Mouse (Mus musculus) brain, embryonic 18.5 days (tissue): Measurements from ENCODE around the gene Lamc1.
"Not testable (repeated sequence)": the region's sequence is repeated elsewhere in the genome, so short reads cannot be mapped to it uniquely, and the experiment has no call there.

Source experiments
- DNase-seq: peaks from one replicate; pipeline ENCODE4 v3.0.0-alpha.2; 2012; ENCODE audit warnings: low read depth, low spot score

The Lamc1 gene

GRCm38 (mm10) chr1:153299436-153299835 is 33.1 kb downstream of the Lamc1 start:
- not testable (repeated sequence) for DNase-seq

- DNase-seq = not testable (repeated sequence)
These were observed 34.7 kb downstream of the Lamc1 start for GRCm38 (mm10) chr1:153297774-153298363.

GRCm38 (mm10) chr1:153296035-153296434 is 36.6 kb downstream of the Lamc1 start:
- DNase-seq = no peak

GRCm38 (mm10) chr1:153292892-153293291 is 39.7 kb downstream of the Lamc1 start:
- DNase-seq = no peak

- DNase-seq = no peak
These were observed 40.4 kb downstream of the Lamc1 start for GRCm38 (mm10) chr1:153292202-153292601.

GRCm38 (mm10) chr1:153291416-153291815 is 41.2 kb downstream of the Lamc1 start:
- DNase-seq = no peak

- no peak for DNase-seq
These were observed 44.6 kb downstream of the Lamc1 start for GRCm38 (mm10) chr1:153288010-153288409.

GRCm38 (mm10) chr1:153287443-153287842 is 45.1 kb downstream of the Lamc1 start:
- DNase-seq = no peak

- no peak for DNase-seq
These were observed 46.4 kb downstream of the Lamc1 start for GRCm38 (mm10) chr1:153286216-153286615.

GRCm38 (mm10) chr1:153285188-153285587 is 47.4 kb downstream of the Lamc1 start:
- DNase-seq = no peak

- no peak for DNase-seq
These were observed 50.1 kb downstream of the Lamc1 start for GRCm38 (mm10) chr1:153282342-153282975.

GRCm38 (mm10) chr1:153281483-153281882 is 51.1 kb downstream of the Lamc1 start:
- DNase-seq = no peak

GRCm38 (mm10) chr1:153280411-153280810 is 52.2 kb downstream of the Lamc1 start:
- no peak for DNase-seq

GRCm38 (mm10) chr1:153278028-153278613 is 54.5 kb downstream of the Lamc1 start:
- no peak for DNase-seq

GRCm38 (mm10) chr1:153275466-153275865 is 57.1 kb downstream of the Lamc1 start:
- DNase-seq = no peak

GRCm38 (mm10) chr1:153274611-153275010 is 58.0 kb downstream of the Lamc1 start:
- no peak for DNase-seq

- DNase-seq = no peak
These were observed 58.9 kb downstream of the Lamc1 start for GRCm38 (mm10) chr1:153273657-153274056.

- DNase-seq = no peak
These were observed 61.8 kb downstream of the Lamc1 start for GRCm38 (mm10) chr1:153270827-153271226.

- DNase-seq = no peak
These were observed 62.9 kb downstream of the Lamc1 start for GRCm38 (mm10) chr1:153269681-153270080.

GRCm38 (mm10) chr1:153268806-153269309 is 63.7 kb downstream of the Lamc1 start:
- DNase-seq = no peak

- DNase-seq = no peak
These were observed 64.3 kb downstream of the Lamc1 start for GRCm38 (mm10) chr1:153268306-153268705.

GRCm38 (mm10) chr1:153267730-153268129 is 64.9 kb downstream of the Lamc1 start:
- no peak for DNase-seq

GRCm38 (mm10) chr1:153266891-153267290 is 65.7 kb downstream of the Lamc1 start:
- DNase-seq = no peak
